Mouse (Mus musculus): ENCODE measurements around the gene Gm7682. TPM values are rescaled to one million over a fixed set of nuclear protein-coding genes. Genes with fewer than 3 reads are reported as not detected.

The Gm7682 gene
- polyA plus RNA-seq (2014; fragmentation: Illumina TruSeq; extraction: RNeasy Lipid Tissue Mini Kit (QIAGEN cat#74804); ENCODE audit: low read depth, low replicate concordance) = not detected

GRCm38 (mm10) chr5:94445484-94445883, at the start of gene Gm7682:
TSS of gene Gm7682 (plus strand) at chr5:94445784.

Other genes with a start within 250 kb of the Gm7682 start
- gene Gm3106, start 227.8 kb upstream of the Gm7682 start, polyA plus RNA-seq (2014; fragmentation: Illumina TruSeq; extraction: RNeasy Lipid Tissue Mini Kit (QIAGEN cat#74804); ENCODE audit: low read depth, low replicate concordance) = not detected
- not detected for gene A430089I19Rik, start 139.0 kb upstream of the Gm7682 start, polyA plus RNA-seq (2014; fragmentation: Illumina TruSeq; extraction: RNeasy Lipid Tissue Mini Kit (QIAGEN cat#74804); ENCODE audit: low read depth, low replicate concordance)
- gene Gm6502, start 131.3 kb upstream of the Gm7682 start, polyA plus RNA-seq (2014; fragmentation: Illumina TruSeq; extraction: RNeasy Lipid Tissue Mini Kit (QIAGEN cat#74804); ENCODE audit: low read depth, low replicate concordance) = not detected
- gene AA792892, start 106.0 kb upstream of the Gm7682 start, polyA plus RNA-seq (2014; fragmentation: Illumina TruSeq; extraction: RNeasy Lipid Tissue Mini Kit (QIAGEN cat#74804); ENCODE audit: low read depth, low replicate concordance) = not detected
- not detected for gene Gm3139, start 80.5 kb downstream of the Gm7682 start, polyA plus RNA-seq (2014; fragmentation: Illumina TruSeq; extraction: RNeasy Lipid Tissue Mini Kit (QIAGEN cat#74804); ENCODE audit: low read depth, low replicate concordance)
- gene Gm3147, start 170.6 kb downstream of the Gm7682 start, polyA plus RNA-seq (2014; fragmentation: Illumina TruSeq; extraction: RNeasy Lipid Tissue Mini Kit (QIAGEN cat#74804); ENCODE audit: low read depth, low replicate concordance) = not detected
- gene Gm6509, start 178.2 kb downstream of the Gm7682 start, polyA plus RNA-seq (2014; fragmentation: Illumina TruSeq; extraction: RNeasy Lipid Tissue Mini Kit (QIAGEN cat#74804); ENCODE audit: low read depth, low replicate concordance) = not detected
- not detected for gene Gm6205, start 202.6 kb downstream of the Gm7682 start, polyA plus RNA-seq (2014; fragmentation: Illumina TruSeq; extraction: RNeasy Lipid Tissue Mini Kit (QIAGEN cat#74804); ENCODE audit: low read depth, low replicate concordance)